Mouse (Mus musculus) erythroblast, adult 5-6 weeks (primary cell): ENCODE data around the gene Ube2q1. TPM values are rescaled to one million over a fixed set of nuclear protein-coding genes. Genes with fewer than 3 reads are reported as not detected.
"Not testable (repeated sequence)": the region's sequence is repeated elsewhere in the genome, so short reads cannot be mapped to it uniquely, and the experiment has no call there.

Experiments used
- ATAC-seq: replicated peaks from 2 replicates; pipeline ENCODE4 v1.8.0; 2016; ENCODE audit warnings: moderate number of reproducible peaks, mild to moderate bottlenecking, moderate TSS enrichment, inconsistent platforms; ENCODE audit not compliant: poor library complexity, low FRiP score, severe bottlenecking
- total RNA-seq, 2 experiments: library from RNA; stranded (forward) in 1 of 2; stranded (reverse) in 1 of 2; fragments of 150-400 nt in 1 of 2; fragments of 200-764, 138-1000 nt in 1 of 2; gene quantifications; 2 replicates each; pipeline versions ENCODE4 v1.2.3 to v1.2.4; 2015 to 2017; ENCODE audit warnings: low replicate concordance in 2 of 2

The Ube2q1 gene
- total RNA-seq, 2 experiments from 2014 or later, result 21.5 to 30.1 TPM

GRCm38 (mm10) chr3:89784991-89785753 lies 11.8 kb downstream of the Ube2q1 start:
- ATAC-seq, result peak; percentile 83

- no peak for ATAC-seq
These were observed 12.9 kb downstream of the Ube2q1 start for GRCm38 (mm10) chr3:89786275-89786674.

- ATAC-seq, result no peak
These were observed 15.4 kb downstream of the Ube2q1 start for GRCm38 (mm10) chr3:89788680-89789352.

- no peak for ATAC-seq
These were observed 21.2 kb downstream of the Ube2q1 start for GRCm38 (mm10) chr3:89794616-89795015.

GRCm38 (mm10) chr3:89795746-89796145 lies 22.3 kb downstream of the Ube2q1 start:
- no peak for ATAC-seq

- no peak for ATAC-seq
These were observed 22.9 kb downstream of the Ube2q1 start for GRCm38 (mm10) chr3:89796358-89796757.

GRCm38 (mm10) chr3:89798518-89798917 lies 25.1 kb downstream of the Ube2q1 start:
- ATAC-seq, result no peak

GRCm38 (mm10) chr3:89799476-89799875 lies 26.1 kb downstream of the Ube2q1 start:
- ATAC-seq, result no peak

- not testable (repeated sequence) for ATAC-seq
These were observed 26.7 kb downstream of the Ube2q1 start for GRCm38 (mm10) chr3:89800078-89800477.

GRCm38 (mm10) chr3:89800774-89801506 lies 27.5 kb downstream of the Ube2q1 start:
- ATAC-seq, result no peak

GRCm38 (mm10) chr3:89801507-89801847 lies 28.1 kb downstream of the Ube2q1 start:
- ATAC-seq, result no peak

GRCm38 (mm10) chr3:89802876-89803275 lies 29.5 kb downstream of the Ube2q1 start:
- ATAC-seq, result no peak

- ATAC-seq, result no peak
These were observed 31.8 kb downstream of the Ube2q1 start for GRCm38 (mm10) chr3:89805179-89805578.

- no peak for ATAC-seq
These were observed 33.3 kb downstream of the Ube2q1 start for GRCm38 (mm10) chr3:89806751-89807150.

GRCm38 (mm10) chr3:89807171-89807570 lies 33.8 kb downstream of the Ube2q1 start:
- ATAC-seq, result no peak

- ATAC-seq, result peak; percentile 87
These were observed 34.5 kb downstream of the Ube2q1 start for GRCm38 (mm10) chr3:89807881-89808280.

GRCm38 (mm10) chr3:89808638-89809037 lies 35.2 kb downstream of the Ube2q1 start:
- ATAC-seq, result peak; percentile 96

GRCm38 (mm10) chr3:89810841-89811240 lies 37.4 kb downstream of the Ube2q1 start:
- no peak for ATAC-seq

GRCm38 (mm10) chr3:89812166-89812565 lies 38.8 kb downstream of the Ube2q1 start:
- ATAC-seq, result no peak

GRCm38 (mm10) chr3:89814051-89814450 lies 40.6 kb downstream of the Ube2q1 start:
- no peak for ATAC-seq

- peak; percentile 55; the same call in 1 of the 2 replicates for ATAC-seq
These were observed 43.6 kb downstream of the Ube2q1 start for GRCm38 (mm10) chr3:89817056-89817455.
